Mouse (Mus musculus): ENCODE results near the gene Arid1b. TPM values are rescaled to one million over a fixed set of nuclear protein-coding genes. Genes with fewer than 3 reads are reported as not detected.

The Arid1b gene
- polyA plus RNA-seq, 1 experiment from 2014 or later = 22.3 TPM

DNA sequence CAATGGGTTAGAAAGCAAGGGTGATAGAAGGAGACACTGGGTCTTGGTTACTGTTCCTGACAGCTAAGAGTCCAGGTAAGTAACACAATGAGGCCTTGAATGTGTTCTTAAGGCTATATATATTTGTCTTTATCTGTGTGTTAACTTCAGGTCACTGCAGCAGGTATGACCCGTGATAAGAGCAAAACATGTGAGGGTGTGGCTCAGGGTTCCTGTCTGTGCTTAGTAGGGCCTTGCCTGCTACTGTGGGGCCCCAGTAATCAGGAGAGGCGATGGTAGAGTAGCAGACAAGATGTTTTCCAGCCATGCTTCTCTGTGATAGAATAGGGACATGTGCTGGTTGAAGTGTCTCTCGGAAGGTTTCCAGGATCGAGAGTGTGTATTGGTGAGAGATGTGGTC is 118.0 kb downstream of the Arid1b start:
- Histone ChIP-seq H3K4me1 (peaks cover 24% of the 10 kb centered on the region), H3K9me3 (replicated peaks) (no peaks in the 10 kb centered on the region), H3K9ac (no peak overlapping the region), H3K27me3 (no peaks in the 10 kb centered on the region), H3K27ac (no peak overlapping the region), H3K4me3 (no peak overlapping the region), H3K4me2 (replicated peaks) (no peak overlapping the region), H3K36me3 (no peaks in the 10 kb centered on the region)
- WGBS = 91% methylated on average over 4 of the region's 4 CpGs
- ATAC-seq (ENCODE audit: low FRiP score) = no peak

DNA sequence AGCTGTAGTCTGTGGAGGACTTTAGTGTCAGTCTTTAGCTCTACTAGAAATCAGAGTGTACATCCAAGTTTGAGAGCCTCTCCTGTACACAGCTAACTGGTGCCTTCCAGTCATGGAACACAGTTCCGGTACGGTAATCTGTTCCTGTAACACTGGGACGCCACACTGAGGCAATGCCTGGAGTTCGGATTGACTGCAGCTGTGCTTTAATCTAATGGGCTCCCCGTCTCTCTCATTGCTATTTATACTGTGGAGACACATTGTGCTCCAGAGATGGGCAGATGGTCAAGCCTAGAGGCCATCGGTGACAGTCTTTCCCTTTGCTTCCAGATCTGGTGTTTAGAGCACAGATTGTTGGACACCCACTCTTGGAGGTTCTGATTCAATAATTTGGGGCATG is 121.8 kb downstream of the Arid1b start:
- Histone ChIP-seq H3K27me3 (no peaks in the 10 kb centered on the region), H3K4me3 (no peak overlapping the region), H3K4me1 (peaks cover 17% of the 10 kb centered on the region), H3K36me3 (no peaks in the 10 kb centered on the region), H3K9me3 (replicated peaks) (no peaks in the 10 kb centered on the region), H3K9ac (no peak overlapping the region), H3K4me2 (replicated peaks) (no peak overlapping the region), H3K27ac (no peak overlapping the region)
- 78% methylated on average over 6 of the region's 6 CpGs for WGBS
- ATAC-seq (ENCODE audit: low FRiP score) = peak; percentile 52; the same call in 1 of the 2 replicates

DNA sequence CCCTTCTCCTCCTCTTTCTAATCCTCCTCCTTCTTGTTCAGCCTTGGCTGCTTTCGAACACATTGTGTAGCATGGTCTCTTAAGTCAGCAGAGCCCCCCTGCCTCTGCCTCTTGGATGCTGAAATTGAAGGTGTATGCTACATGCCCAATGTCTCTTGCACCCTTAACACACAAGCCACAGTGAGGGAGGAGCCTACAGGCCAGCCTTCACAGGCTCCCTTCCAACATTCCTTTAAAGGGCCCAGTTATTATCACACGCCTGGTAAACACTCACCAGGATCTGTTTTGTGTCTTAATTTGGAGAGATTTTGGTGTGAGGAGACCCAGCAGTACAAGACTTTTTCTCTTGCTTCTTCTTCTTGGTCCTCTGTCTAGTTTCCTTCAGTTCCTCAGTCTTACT is 122.9 kb downstream of the Arid1b start:
- no peak overlapping the region for H3K9ac ChIP-seq
- H3K4me1 ChIP-seq = peaks cover 24% of the 10 kb centered on the region
- WGBS = 81% methylated on average over 2 of the region's 2 CpGs
- no peak overlapping the region for H3K4me3 ChIP-seq
- H3K9me3 ChIP-seq (replicated peaks) = no peaks in the 10 kb centered on the region
- no peaks in the 10 kb centered on the region for H3K36me3 ChIP-seq
- H3K27me3 ChIP-seq = no peaks in the 10 kb centered on the region
- H3K27ac ChIP-seq = no peak overlapping the region
- H3K4me2 ChIP-seq (replicated peaks) = no peak overlapping the region
- ATAC-seq (ENCODE audit: low FRiP score) = no peak

DNA sequence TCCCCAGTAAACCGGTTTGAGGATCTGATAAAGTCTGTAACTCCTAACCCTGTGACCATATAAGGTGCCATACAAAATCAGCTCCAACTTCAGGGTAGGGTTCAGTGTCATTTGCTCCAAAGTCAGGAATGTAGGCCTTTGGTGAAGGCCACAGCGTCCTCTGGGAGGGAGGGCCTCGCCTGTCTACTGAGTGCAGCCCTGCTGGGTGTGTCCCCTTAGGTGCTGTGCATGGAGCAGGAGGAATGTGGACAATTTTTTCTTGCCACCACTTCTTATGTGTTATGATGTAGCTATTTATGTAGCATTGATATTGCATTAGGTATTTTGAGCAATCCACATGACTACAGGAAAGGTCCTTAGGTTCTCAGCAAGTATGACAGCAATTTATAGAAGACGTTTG is 124.0 kb downstream of the Arid1b start:
- Histone ChIP-seq H3K4me3 (no peak overlapping the region), H3K4me1 (peaks cover 27% of the 10 kb centered on the region), H3K27ac (no peak overlapping the region), H3K9ac (no peak overlapping the region), H3K4me2 (replicated peaks) (no peak overlapping the region), H3K9me3 (replicated peaks) (no peaks in the 10 kb centered on the region), H3K27me3 (no peaks in the 10 kb centered on the region), H3K36me3 (no peaks in the 10 kb centered on the region)
- no peak for ATAC-seq (ENCODE audit: low FRiP score)
- WGBS = 86% methylated on average over 4 of the region's 4 CpGs

DNA sequence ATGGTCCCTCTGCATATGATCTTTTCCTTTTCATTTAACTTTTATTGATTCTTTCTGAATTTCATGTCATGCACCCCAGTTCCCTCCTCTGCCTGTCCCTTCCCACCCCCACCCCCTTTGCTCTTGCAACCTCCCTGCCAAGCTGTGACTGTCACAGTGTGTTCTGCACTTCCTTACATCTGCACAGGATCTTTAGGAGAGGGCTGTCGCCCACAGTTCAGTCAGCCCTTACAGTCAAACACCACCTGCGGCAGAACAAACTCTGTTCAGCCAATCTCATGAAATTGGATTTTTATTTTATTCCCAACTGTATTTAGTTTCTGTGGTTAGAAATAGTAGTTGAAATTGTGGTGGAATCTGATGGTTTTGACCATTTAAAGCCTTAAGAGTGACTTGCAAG is 130.5 kb downstream of the Arid1b start:
- Histone ChIP-seq H3K9ac (no peak overlapping the region), H3K36me3 (no peaks in the 10 kb centered on the region), H3K9me3 (replicated peaks) (no peaks in the 10 kb centered on the region), H3K4me1 (peaks cover 29% of the 10 kb centered on the region), H3K4me2 (replicated peaks) (no peak overlapping the region), H3K27me3 (no peaks in the 10 kb centered on the region), H3K27ac (no peak overlapping the region), H3K4me3 (no peak overlapping the region)
- ATAC-seq (ENCODE audit: low FRiP score) = no peak
- 81% methylated on average over 2 of the region's 2 CpGs for whole genome bisulfite sequencing

DNA sequence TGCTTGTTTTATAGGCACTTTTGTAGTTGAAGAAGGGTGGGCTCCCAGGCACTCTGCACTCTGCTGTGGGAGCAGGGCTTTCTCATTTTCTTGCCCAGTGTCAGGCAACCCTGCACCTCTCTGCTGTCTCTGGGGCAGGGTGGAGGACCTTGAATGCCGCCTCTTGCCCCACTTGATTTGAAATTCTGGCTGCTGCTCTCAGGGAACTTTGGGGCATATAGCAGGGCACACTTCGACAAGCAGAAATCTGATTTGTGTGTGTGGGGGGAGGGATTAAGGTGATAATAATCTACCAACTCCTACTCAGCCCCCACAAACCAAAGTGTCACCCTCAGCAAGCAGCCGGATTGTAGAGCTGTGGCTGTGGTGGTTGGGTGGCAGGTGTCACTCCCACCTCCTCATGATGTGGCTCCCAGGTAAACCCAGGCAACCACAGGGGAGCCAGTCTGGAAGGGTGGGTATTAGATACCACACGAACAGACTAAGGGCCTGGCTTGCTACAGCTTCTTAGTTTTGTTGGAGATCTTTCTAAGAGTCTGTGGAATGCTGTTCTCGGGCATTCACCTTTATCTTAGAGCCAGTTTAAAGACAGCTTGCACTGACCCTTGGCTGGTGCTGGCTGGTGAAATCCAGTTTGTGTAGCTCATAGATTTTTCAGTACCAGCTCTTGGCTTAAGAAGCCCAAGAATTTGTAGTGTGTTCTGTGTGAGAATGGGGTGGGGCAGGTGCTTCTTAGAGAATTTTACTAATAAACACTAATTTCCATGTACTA is 131.1 kb downstream of the Arid1b start:
- Histone ChIP-seq H3K36me3 (no peaks in the 10 kb centered on the region), H3K9me3 (replicated peaks) (no peaks in the 10 kb centered on the region), H3K4me2 (replicated peaks) (no peak overlapping the region), H3K9ac (no peak overlapping the region), H3K4me1 (peaks cover 29% of the 10 kb centered on the region), H3K27me3 (no peaks in the 10 kb centered on the region), H3K4me3 (no peak overlapping the region), H3K27ac (no peak overlapping the region)
- WGBS = 79% methylated on average over 5 of the region's 5 CpGs
- no peak for ATAC-seq (ENCODE audit: low FRiP score)

DNA sequence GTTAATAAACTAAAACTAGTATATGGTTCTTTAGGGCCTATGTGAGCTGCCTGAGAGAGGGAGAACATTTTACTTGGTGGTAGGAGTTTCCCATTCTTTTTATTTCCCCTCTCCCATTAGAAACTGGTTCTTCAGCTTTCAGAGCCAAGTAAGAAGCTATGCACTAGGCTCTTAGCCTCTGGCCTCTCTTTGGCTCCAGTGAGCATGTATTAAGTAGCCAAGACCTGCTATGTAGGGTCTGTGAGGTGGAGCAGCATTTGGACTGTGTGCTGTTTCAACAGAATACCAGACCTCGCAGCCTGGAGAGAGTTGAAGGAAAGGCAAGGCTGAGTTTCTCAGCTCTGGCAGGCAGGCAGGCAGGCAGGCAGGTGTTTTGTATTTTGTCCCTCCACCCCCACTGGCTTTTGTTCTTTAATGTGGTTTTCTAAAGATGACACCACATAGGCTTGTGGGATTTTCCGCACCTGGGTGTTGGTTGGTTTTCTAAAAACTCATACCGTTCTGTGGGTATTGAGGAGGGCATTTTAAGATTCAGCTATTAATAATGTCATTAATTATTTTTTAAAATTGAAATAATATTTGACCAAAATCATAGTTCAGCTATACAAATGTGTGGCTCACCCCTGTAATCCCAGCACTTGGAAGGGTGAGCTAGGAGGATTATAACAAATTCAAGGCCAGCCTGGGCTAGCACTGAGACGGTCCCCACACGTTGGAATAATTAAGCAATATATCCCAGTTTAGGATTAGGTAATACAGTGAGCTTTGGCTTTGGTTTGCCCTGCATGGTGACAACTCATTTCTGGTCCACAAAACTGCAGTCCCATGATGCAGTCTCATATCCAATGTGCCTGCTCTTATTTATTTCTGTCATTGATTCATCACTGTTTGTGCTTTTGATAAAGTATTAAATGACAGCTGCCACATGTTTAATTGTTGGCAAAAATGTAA is 132.0 kb downstream of the Arid1b start:
- Histone ChIP-seq H3K9me3 (replicated peaks) (no peaks in the 10 kb centered on the region), H3K27ac (no peak overlapping the region), H3K4me1 (peaks cover 23% of the 10 kb centered on the region), H3K4me2 (replicated peaks) (no peak overlapping the region), H3K4me3 (no peak overlapping the region), H3K9ac (no peak overlapping the region), H3K36me3 (peaks cover under 1% of the 10 kb centered on the region; the same call in 1 of the 2 replicates), H3K27me3 (no peaks in the 10 kb centered on the region)
- ATAC-seq (ENCODE audit: low FRiP score) = no peak
- WGBS = 88% methylated on average over 5 of the region's 5 CpGs

- Histone ChIP-seq H3K27me3 (no peaks in the 10 kb centered on the region), H3K36me3 (peaks cover 2% of the 10 kb centered on the region; the same call in 1 of the 2 replicates), H3K4me3 (no peak overlapping the region), H3K27ac (no peak overlapping the region), H3K9me3 (replicated peaks) (no peaks in the 10 kb centered on the region), H3K4me2 (replicated peaks) (no peak overlapping the region), H3K4me1 (peaks cover 16% of the 10 kb centered on the region), H3K9ac (no peak overlapping the region)
- WGBS = 83% methylated on average over 2 of the region's 2 CpGs
- ATAC-seq (ENCODE audit: low FRiP score) = no peak
Measured at GRCm38 (mm10) chr17:5129606-5130005, 135.5 kb downstream of the Arid1b start.

DNA sequence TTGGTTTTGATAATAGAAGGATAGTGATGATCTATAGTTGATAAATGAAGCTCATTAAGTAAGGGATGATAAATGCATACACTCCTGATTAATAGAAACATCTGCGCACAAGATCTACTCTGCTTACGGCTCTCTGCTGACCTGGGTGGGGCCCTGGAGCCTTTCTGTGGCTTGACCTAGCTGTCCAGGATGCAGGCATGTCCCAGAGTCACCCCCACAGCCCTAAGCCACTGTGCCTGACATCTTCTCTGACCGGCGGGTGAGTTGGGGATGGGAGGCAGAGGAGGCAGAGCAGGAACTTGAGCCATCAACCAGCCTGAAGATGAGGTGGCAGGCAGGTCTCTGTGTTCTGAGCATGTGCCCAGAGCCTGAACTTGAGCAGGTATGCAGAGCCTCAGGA is 136.0 kb downstream of the Arid1b start:
- WGBS = 88% methylated on average over 4 of the region's 4 CpGs
- H3K4me1 ChIP-seq = peaks cover 12% of the 10 kb centered on the region
- peaks cover 2% of the 10 kb centered on the region; the same call in 1 of the 2 replicates for H3K36me3 ChIP-seq
- ATAC-seq (ENCODE audit: low FRiP score) = no peak
- H3K27me3 ChIP-seq = no peaks in the 10 kb centered on the region
- H3K9me3 ChIP-seq (replicated peaks) = no peaks in the 10 kb centered on the region
- no peak overlapping the region for H3K4me2 ChIP-seq (replicated peaks)
- no peak overlapping the region for H3K27ac ChIP-seq
- H3K4me3 ChIP-seq = no peak overlapping the region
- no peak overlapping the region for H3K9ac ChIP-seq

- Histone ChIP-seq H3K4me3 (no peak overlapping the region), H3K4me2 (replicated peaks) (no peak overlapping the region), H3K9ac (no peak overlapping the region), H3K4me1 (peaks cover 12% of the 10 kb centered on the region; the same call in 1 of the 2 replicates), H3K27ac (no peak overlapping the region), H3K27me3 (no peaks in the 10 kb centered on the region), H3K36me3 (peaks cover 2% of the 10 kb centered on the region; the same call in 1 of the 2 replicates), H3K9me3 (replicated peaks) (no peaks in the 10 kb centered on the region)
- no peak for ATAC-seq (ENCODE audit: low FRiP score)
- WGBS = 93% methylated on average over 6 of the region's 6 CpGs
Measured at GRCm38 (mm10) chr17:5131706-5132105, 137.6 kb downstream of the Arid1b start.

GRCm38 (mm10) chr17:5132296-5132986 is 138.3 kb downstream of the Arid1b start:
- Histone ChIP-seq H3K9ac (no peak overlapping the region), H3K9me3 (replicated peaks) (no peaks in the 10 kb centered on the region), H3K4me2 (replicated peaks) (no peak overlapping the region), H3K36me3 (peaks cover 2% of the 10 kb centered on the region; the same call in 1 of the 2 replicates), H3K4me3 (no peak overlapping the region), H3K27me3 (no peaks in the 10 kb centered on the region), H3K4me1 (peaks cover 14% of the 10 kb centered on the region; the same call in 1 of the 2 replicates), H3K27ac (no peak overlapping the region)
- no peak for ATAC-seq (ENCODE audit: low FRiP score)
- WGBS = 91% methylated on average over 14 of the region's 14 CpGs

DNA sequence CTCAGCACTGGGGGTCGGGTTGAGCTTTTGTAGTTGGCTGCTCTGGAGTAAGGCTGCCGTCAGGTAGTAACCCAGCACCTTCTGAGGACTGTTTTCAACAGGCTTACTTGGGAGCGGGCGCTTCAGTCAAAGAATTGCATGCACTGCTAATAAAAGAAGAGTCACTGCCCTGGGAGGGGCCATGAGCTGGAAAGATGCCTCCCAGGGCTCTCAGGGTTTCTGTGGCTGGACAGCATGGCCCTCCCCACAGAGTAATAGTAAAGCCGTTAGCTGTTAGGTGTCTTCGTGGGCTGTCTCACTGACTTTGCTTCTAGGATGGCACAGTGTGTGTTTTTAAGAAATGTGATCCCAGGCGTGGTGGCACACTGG is 138.8 kb downstream of the Arid1b start:
- Histone ChIP-seq H3K9ac (no peak overlapping the region), H3K4me3 (no peak overlapping the region), H3K9me3 (replicated peaks) (no peaks in the 10 kb centered on the region), H3K4me1 (peaks cover 19% of the 10 kb centered on the region), H3K4me2 (replicated peaks) (no peak overlapping the region), H3K27me3 (no peaks in the 10 kb centered on the region), H3K27ac (no peak overlapping the region), H3K36me3 (peaks cover 2% of the 10 kb centered on the region; the same call in 1 of the 2 replicates)
- WGBS = 84% methylated on average over 7 of the region's 7 CpGs
- ATAC-seq (ENCODE audit: low FRiP score) = no peak

Measured in hindbrain, embryonic 12.5 days (tissue).